Mouse (Mus musculus): ENCODE data around the gene Rabep1.
"Not testable (repeated sequence)": the region's sequence is repeated elsewhere in the genome, so short reads cannot be mapped to it uniquely, and the experiment has no call there.

Rabep1 gene

GRCm38 (mm10) chr11:70898182-70898581 is 53.6 kb downstream of the Rabep1 start:
- DNase-seq: not testable (repeated sequence)

- no peak for DNase-seq
Observed at GRCm38 (mm10) chr11:70906681-70907080, 62.1 kb downstream of the Rabep1 start.

- DNase-seq: no peak
Observed at GRCm38 (mm10) chr11:70911323-70911722, 66.7 kb downstream of the Rabep1 start.

- no peak for DNase-seq
Observed at GRCm38 (mm10) chr11:70911920-70912319, 67.3 kb downstream of the Rabep1 start.

GRCm38 (mm10) chr11:70917896-70918295 is 73.3 kb downstream of the Rabep1 start:
- no peak for DNase-seq

- no peak for DNase-seq
Observed at GRCm38 (mm10) chr11:70919524-70919923, 74.9 kb downstream of the Rabep1 start.

GRCm38 (mm10) chr11:70931461-70931860 is 86.9 kb downstream of the Rabep1 start:
- no peak for DNase-seq

- DNase-seq: no peak
Observed at GRCm38 (mm10) chr11:70935316-70935715, 90.7 kb downstream of the Rabep1 start.

- no peak for DNase-seq
Observed at GRCm38 (mm10) chr11:70942596-70942995, 98.0 kb downstream of the Rabep1 start.

- no peak for DNase-seq
Observed at GRCm38 (mm10) chr11:70943651-70944050, 99.1 kb downstream of the Rabep1 start.

GRCm38 (mm10) chr11:70944935-70945817 is 100.6 kb downstream of the Rabep1 start:
- DNase-seq: no peak

- no peak for DNase-seq
Observed at GRCm38 (mm10) chr11:70954711-70955110, 110.1 kb downstream of the Rabep1 start.

GRCm38 (mm10) chr11:70960786-70961554 is 116.4 kb downstream of the Rabep1 start:
- DNase-seq: no peak

GRCm38 (mm10) chr11:70964222-70964907 is 119.8 kb downstream of the Rabep1 start:
- no peak for DNase-seq

GRCm38 (mm10) chr11:70969271-70969794 is 124.8 kb downstream of the Rabep1 start:
- DNase-seq: no peak

- DNase-seq: peak; percentile 96
Observed at GRCm38 (mm10) chr11:70969821-70970559, 125.4 kb downstream of the Rabep1 start, which contains the start of the genes Nup88 and Rpain. Gene Nup88, minus strand, starts transcription at chr11:70969973. Gene Rpain, plus strand, starts transcription at chr11:70970213.

GRCm38 (mm10) chr11:70970560-70971540 is 126.3 kb downstream of the Rabep1 start:
- DNase-seq: no peak

- DNase-seq: no peak
Observed at GRCm38 (mm10) chr11:70972586-70972985, 128.0 kb downstream of the Rabep1 start.

- no peak for DNase-seq
Observed at GRCm38 (mm10) chr11:70973947-70974346, 129.4 kb downstream of the Rabep1 start.

- no peak for DNase-seq
Observed at GRCm38 (mm10) chr11:70975193-70975592, 130.6 kb downstream of the Rabep1 start.

GRCm38 (mm10) chr11:70977293-70977692 is 132.7 kb downstream of the Rabep1 start:
- DNase-seq: no peak

All from cerebellum, adult 9-10 months (tissue).